Mouse (Mus musculus) embryonic facial prominence, embryonic 15.5 days (tissue): ENCODE measurements at regions not wholly inside any gene's neighbourhood (a gene's known extent, or its start where the extent isn't known, plus 50 kb on each side); places are given as distances from the start of the nearest gene placed in this dataset.

Experiments used
- ATAC-seq: fragments of 200-750 bp; cut with Nextera tagmentation; 2 replicates; pipeline ENCODE4 v1.8.0; 2017; ENCODE audit warnings: low read depth, moderate TSS enrichment; ENCODE audit not compliant: insufficient number of reproducible peaks, low FRiP score, low TSS enrichment
- H3K27ac ChIP-seq: fragments of 300-500 bp; sonication (generic); replicated peaks from 2 replicates; pipeline ENCODE4 v1.5.1; 2015; ENCODE audit warnings: mild to moderate bottlenecking, inconsistent platforms
- H3K27me3 ChIP-seq: fragments of 300-500 bp; sonication (generic); 2 replicates; pipeline ENCODE4 v1.6.1; 2015; ENCODE audit warnings: inconsistent platforms
- H3K36me3 ChIP-seq: fragments of 300-500 bp; sonication (generic); 2 replicates; pipeline ENCODE4 v1.6.1; 2015; ENCODE audit warnings: mild to moderate bottlenecking, inconsistent platforms
- H3K4me1 ChIP-seq: fragments of 300-500 bp; sonication (generic); 2 replicates; pipeline ENCODE4 v1.6.1; 2015; ENCODE audit warnings: inconsistent platforms
- H3K4me2 ChIP-seq: fragments of 300-500 bp; sonication (generic); replicated peaks from 2 replicates; pipeline ENCODE4 v1.6.1; 2015; ENCODE audit warnings: mild to moderate bottlenecking, inconsistent platforms
- H3K4me3 ChIP-seq: fragments of 300-500 bp; sonication (generic); replicated peaks from 2 replicates; pipeline ENCODE4 v1.5.1; 2015; ENCODE audit warnings: mild to moderate bottlenecking, inconsistent platforms
- H3K9ac ChIP-seq: fragments of 300-500 bp; sonication (generic); 2 replicates; pipeline ENCODE4 v1.6.1; 2015; ENCODE audit warnings: inconsistent platforms
- H3K9me3 ChIP-seq: fragments of 300-500 bp; sonication (generic); replicated peaks from 2 replicates; pipeline ENCODE4 v1.6.1; 2016; ENCODE audit warnings: inconsistent platforms
- WGBS: fragments of 180-500 bp; shearing (Covaris S2); methylation state at CpG from one replicate; pipeline ENCODE4 v1.1.7; 2015; 5-methylcytosine and 5-hydroxymethylcytosine counted together

GRCm38 (mm10) chr17:45928013-45928412, 104.2 kb downstream of the Vegfa start:
- Histone ChIP-seq H3K4me2 (no peak overlapping the region), H3K27me3 (no peaks in the 10 kb centered on the region), H3K4me1 (peaks cover 20% of the 10 kb centered on the region), H3K9ac (no peak overlapping the region), H3K4me3 (no peak overlapping the region), H3K36me3 (no peaks in the 10 kb centered on the region), H3K9me3 (no peaks in the 10 kb centered on the region), H3K27ac (no peak overlapping the region)
- ATAC-seq: no peak
- 88% methylated on average over 4 of the region's 4 CpGs for WGBS

- 67% methylated on average over 6 of the region's 6 CpGs for WGBS
- Histone ChIP-seq H3K27ac (no peak overlapping the region), H3K9me3 (no peaks in the 10 kb centered on the region), H3K4me3 (no peak overlapping the region), H3K36me3 (no peaks in the 10 kb centered on the region), H3K9ac (no peak overlapping the region), H3K4me2 (no peak overlapping the region), H3K4me1 (peaks cover 11% of the 10 kb centered on the region), H3K27me3 (no peaks in the 10 kb centered on the region)
- no peak for ATAC-seq
Observed at GRCm38 (mm10) chr17:45925845-45926244, 106.3 kb downstream of the Vegfa start.

DNA sequence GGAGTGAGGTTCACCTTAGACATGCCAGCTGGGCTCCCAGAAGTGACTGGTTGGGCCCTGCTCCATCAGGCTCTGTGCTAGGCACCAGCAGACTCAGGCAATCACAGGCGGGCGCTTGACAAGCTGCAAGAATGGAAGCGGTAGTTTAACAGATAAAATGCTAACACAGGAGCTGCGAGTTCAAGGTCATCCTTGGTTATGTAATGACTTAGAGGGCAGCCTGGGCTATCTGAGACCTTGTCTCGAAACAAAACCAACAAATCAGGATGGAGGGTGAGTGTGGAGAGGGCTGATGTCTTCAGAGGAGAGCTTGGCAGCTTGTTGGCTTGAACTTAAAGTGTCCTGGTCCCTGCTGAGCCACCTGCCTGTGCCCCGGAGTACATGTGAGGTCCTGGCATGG, 107.6 kb downstream of the Vegfa start:
- 90% methylated on average over 6 of the region's 6 CpGs for WGBS
- H3K36me3 ChIP-seq: no peaks in the 10 kb centered on the region

DNA sequence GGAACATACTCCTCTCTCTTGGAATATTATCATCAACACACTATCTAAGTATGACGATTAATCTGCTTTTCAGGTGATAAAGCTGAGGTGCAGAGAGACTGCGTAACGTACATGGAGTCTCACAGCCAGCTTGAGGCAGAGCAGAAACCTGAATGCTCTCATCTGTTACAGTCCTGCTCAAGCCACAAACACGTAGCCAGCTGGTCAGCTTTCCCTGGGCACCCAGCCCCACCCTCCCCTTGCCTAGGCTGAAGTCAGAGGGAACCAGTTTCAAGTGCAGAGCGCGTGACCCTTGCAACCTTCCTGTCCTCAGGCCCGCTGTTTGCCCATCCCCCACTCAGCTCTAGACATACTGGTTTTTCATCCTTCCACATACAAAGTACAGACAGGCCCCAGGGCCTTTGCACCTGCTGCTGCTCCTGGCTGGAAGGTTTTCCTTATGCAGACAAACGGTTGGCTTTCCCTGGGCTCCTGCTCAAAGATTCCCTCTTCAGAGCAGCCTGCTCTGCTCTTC, 108.9 kb downstream of the Vegfa start:
- 60% methylated on average over 8 of the region's 8 CpGs for WGBS
- Histone ChIP-seq H3K4me1 (peaks cover 8% of the 10 kb centered on the region; the same call in 1 of the 2 replicates), H3K27ac (no peak overlapping the region), H3K9me3 (no peaks in the 10 kb centered on the region), H3K9ac (no peak overlapping the region), H3K4me2 (no peak overlapping the region), H3K27me3 (no peaks in the 10 kb centered on the region), H3K36me3 (no peaks in the 10 kb centered on the region), H3K4me3 (no peak overlapping the region)
- ATAC-seq: no peak

More for the DNA sequence above, 107.6 kb downstream of the Vegfa start:
- H3K4me3 ChIP-seq: no peak overlapping the region
- no peaks in the 10 kb centered on the region for H3K27me3 ChIP-seq
- H3K9ac ChIP-seq: no peak overlapping the region
- no peak overlapping the region for H3K4me2 ChIP-seq
- H3K27ac ChIP-seq: no peak overlapping the region
- H3K9me3 ChIP-seq: no peaks in the 10 kb centered on the region
- ATAC-seq: no peak
- peaks cover 15% of the 10 kb centered on the region for H3K4me1 ChIP-seq

GRCm38 (mm10) chr17:45917647-45918046, 114.5 kb downstream of the Vegfa start:
- H3K9me3 ChIP-seq: no peaks in the 10 kb centered on the region
- H3K36me3 ChIP-seq: no peaks in the 10 kb centered on the region
- H3K9ac ChIP-seq: no peak overlapping the region
- peaks cover 18% of the 10 kb centered on the region for H3K4me1 ChIP-seq
- ATAC-seq: no peak
- H3K27me3 ChIP-seq: no peaks in the 10 kb centered on the region
- no peak overlapping the region for H3K4me2 ChIP-seq
- H3K27ac ChIP-seq: peak overlapping the region; percentile 71; the same call in 1 of the 2 replicates
- no peak overlapping the region for H3K4me3 ChIP-seq
- WGBS: 98% methylated on average over 2 of the region's 2 CpGs

DNA sequence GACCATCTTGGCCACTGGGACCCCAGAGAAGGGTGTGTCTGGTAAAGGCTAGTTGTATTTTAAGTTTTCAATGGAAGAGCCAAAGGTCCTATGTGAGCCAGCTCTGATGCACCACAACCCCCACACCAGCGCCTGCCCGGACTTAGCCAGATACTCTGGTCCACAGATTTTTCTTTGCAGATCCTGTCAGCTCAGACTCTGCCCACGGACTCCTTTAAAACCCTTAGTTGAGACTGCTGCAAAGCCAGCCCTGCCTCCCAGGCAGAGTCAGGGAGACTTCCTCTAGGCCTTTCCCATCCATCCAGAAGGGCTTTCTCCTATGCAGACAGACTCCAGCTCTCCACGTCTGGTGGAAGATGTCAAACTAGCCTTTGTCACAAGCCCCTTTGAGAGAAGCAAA, 115.2 kb downstream of the Vegfa start:
- Histone ChIP-seq H3K9ac (no peak overlapping the region), H3K27ac (peak overlapping the region; percentile 71)

GRCm38 (mm10) chr17:45914706-45915240, 117.4 kb downstream of the Vegfa start:
- Histone ChIP-seq H3K4me3 (no peak overlapping the region), H3K9ac (no peak overlapping the region), H3K27ac (no peak overlapping the region), H3K27me3 (no peaks in the 10 kb centered on the region), H3K36me3 (no peaks in the 10 kb centered on the region), H3K4me2 (no peak overlapping the region), H3K4me1 (peaks cover 13% of the 10 kb centered on the region), H3K9me3 (peaks cover 4% of the 10 kb centered on the region; the same call in 1 of the 2 replicates)
- no peak for ATAC-seq
- WGBS: 85% methylated on average over 9 of the region's 9 CpGs

More for the DNA sequence above, 115.2 kb downstream of the Vegfa start:
- no peak overlapping the region for H3K4me3 ChIP-seq
- H3K27me3 ChIP-seq: no peaks in the 10 kb centered on the region
- 41% methylated on average over 4 of the region's 4 CpGs for WGBS
- H3K9me3 ChIP-seq: peaks cover 4% of the 10 kb centered on the region; the same call in 1 of the 2 replicates
- ATAC-seq: no peak
- no peak overlapping the region for H3K4me2 ChIP-seq
- no peaks in the 10 kb centered on the region for H3K36me3 ChIP-seq
- peaks cover 18% of the 10 kb centered on the region for H3K4me1 ChIP-seq

DNA sequence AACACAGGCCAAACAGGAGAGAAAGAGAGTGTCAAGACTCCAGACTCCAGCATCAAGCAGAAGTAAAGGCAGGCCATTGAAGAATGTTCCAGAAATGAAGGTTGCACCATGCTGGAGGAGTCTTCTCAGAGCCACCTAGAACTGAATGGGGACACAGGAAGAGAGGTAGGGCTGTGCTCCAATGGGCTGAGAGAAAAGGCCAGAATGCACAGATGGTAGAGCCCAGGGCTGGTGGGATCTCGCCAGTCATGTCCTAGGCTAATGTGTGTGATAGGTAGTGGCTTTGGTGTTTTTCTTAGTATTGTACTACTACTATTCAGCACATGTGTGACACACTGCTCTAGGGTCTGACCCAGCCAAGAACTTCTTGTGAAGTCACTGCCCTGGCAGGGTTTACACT, 117.9 kb downstream of the Vegfa start:
- Histone ChIP-seq H3K27ac (no peak overlapping the region), H3K36me3 (no peaks in the 10 kb centered on the region), H3K4me2 (no peak overlapping the region), H3K9ac (no peak overlapping the region), H3K4me3 (no peak overlapping the region), H3K27me3 (no peaks in the 10 kb centered on the region), H3K4me1 (peaks cover 10% of the 10 kb centered on the region), H3K9me3 (peaks cover 4% of the 10 kb centered on the region; the same call in 1 of the 2 replicates)
- 84% methylated on average over 1 of the region's 1 CpGs for WGBS
- ATAC-seq: no peak

DNA sequence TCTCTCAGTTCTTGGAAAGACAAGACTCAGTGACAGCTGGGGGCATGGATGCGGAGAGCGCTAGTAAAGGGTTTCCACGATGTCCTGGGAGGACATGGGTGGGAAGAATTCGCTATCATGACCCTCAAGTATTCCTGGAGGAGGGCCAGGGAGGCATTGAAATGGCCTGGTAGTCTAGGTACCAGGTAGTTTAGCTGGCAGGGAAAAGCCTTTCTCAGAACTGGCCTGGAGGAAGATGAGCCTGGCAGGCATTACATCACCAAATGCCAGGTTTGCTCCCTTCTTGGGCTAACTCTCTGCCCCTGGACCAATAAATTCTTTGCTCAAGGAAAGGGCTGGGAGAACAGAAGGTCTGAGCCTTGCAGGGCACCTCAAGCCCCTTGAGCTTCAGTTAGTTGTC, 118.5 kb downstream of the Vegfa start:
- Histone ChIP-seq H3K36me3 (no peaks in the 10 kb centered on the region), H3K4me3 (no peak overlapping the region), H3K9ac (no peak overlapping the region), H3K27ac (no peak overlapping the region), H3K4me2 (no peak overlapping the region), H3K9me3 (peaks cover 4% of the 10 kb centered on the region; the same call in 1 of the 2 replicates), H3K4me1 (peaks cover 10% of the 10 kb centered on the region), H3K27me3 (no peaks in the 10 kb centered on the region)
- WGBS: 91% methylated on average over 4 of the region's 4 CpGs
- ATAC-seq: no peak

DNA sequence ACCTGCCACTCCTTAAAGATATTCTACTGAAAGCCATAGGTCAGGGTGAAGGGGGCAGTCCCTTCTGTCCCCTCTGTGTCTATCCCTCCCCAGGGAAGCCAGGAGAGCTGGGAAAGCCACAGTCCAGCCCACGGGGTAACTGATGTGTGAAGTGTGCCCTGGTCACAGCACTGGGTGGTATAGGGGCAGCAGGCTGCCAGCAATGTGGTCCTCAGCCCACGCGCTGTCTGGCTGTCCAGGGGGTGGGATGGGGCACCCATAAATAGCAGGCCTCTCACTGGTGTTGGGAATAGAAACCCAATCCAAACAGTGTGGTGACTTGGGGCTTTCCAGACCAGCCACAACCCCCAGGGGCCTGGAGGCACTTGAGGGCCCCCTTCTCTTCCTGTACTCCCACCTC, 120.0 kb downstream of the Vegfa start:
- 92% methylated on average over 3 of the region's 3 CpGs for WGBS
- peak; percentile 35; the same call in 1 of the 2 replicates for ATAC-seq
- Histone ChIP-seq H3K9me3 (peaks cover 4% of the 10 kb centered on the region; the same call in 1 of the 2 replicates), H3K36me3 (no peaks in the 10 kb centered on the region), H3K27ac (no peak overlapping the region), H3K4me1 (peaks cover 6% of the 10 kb centered on the region), H3K9ac (no peak overlapping the region), H3K4me2 (no peak overlapping the region), H3K4me3 (no peak overlapping the region), H3K27me3 (no peaks in the 10 kb centered on the region)

DNA sequence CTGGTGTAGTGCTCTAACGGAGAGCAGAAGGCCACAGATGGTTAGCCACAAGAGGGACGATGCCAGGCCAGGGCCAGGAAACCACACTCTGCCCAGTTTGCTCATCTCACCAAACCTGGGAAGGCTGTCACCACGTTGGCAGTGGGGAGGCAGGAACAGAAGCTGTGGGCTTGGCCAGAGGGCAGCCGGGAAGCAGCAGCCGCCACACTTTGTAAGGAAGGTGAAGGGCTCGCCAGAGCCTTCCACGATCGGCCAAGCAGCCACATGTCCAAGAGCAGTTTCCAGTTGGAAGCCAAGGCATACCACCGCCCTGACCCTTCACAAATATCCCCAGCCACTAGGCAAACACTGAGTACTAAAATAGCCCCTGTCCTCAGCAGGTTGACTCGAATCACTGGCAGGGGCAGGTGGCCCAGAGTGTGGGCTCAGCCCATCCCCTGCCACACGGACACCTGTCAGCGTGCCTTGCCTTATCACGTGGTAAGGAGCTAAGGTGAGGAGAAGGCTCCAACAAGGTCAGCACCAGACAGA, 120.9 kb downstream of the Vegfa start:
- WGBS: 81% methylated on average over 13 of the region's 13 CpGs
- Histone ChIP-seq H3K27ac (no peak overlapping the region), H3K9me3 (peaks cover 4% of the 10 kb centered on the region; the same call in 1 of the 2 replicates), H3K36me3 (no peaks in the 10 kb centered on the region), H3K4me1 (no peaks in the 10 kb centered on the region), H3K4me3 (no peak overlapping the region), H3K9ac (no peak overlapping the region), H3K4me2 (no peak overlapping the region), H3K27me3 (no peaks in the 10 kb centered on the region)
- ATAC-seq: no peak

DNA sequence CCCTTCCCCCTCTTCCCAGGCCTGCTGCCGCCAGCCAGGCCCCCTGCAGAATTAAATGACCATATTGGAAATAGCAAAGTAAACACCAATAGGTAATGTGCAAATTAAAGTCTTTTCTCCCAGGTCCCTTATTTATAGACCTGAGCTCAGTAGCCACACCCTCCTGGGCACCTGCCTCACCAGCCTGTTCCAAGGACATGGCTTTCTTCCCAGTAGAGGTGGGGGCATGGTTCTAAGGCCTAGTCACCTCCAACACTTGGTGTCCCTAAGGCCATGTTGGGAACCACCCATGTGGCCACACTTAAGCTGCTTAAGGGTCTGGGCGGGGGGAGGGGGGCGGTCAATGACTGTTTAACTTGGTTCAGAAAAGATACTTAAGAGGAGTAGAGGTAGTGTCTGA, 121.9 kb downstream of the Vegfa start:
- 82% methylated on average over 3 of the region's 3 CpGs for WGBS
- Histone ChIP-seq H3K9me3 (peaks cover 4% of the 10 kb centered on the region; the same call in 1 of the 2 replicates), H3K27me3 (no peaks in the 10 kb centered on the region), H3K4me2 (no peak overlapping the region), H3K9ac (no peak overlapping the region), H3K4me3 (no peak overlapping the region), H3K27ac (no peak overlapping the region), H3K36me3 (no peaks in the 10 kb centered on the region), H3K4me1 (no peaks in the 10 kb centered on the region)
- ATAC-seq: no peak
